Mouse (Mus musculus) T-helper 1 cell (primary cell): ENCODE data around the gene St8sia2.

Source experiments
- in situ Hi-C: fragments of 300-600 bp; cut with MboI, MseI; formaldehyde crosslinking; loops from one replicate; pipeline ENCODE4 v1.15.1; 2025; ENCODE audit warnings: high pct_unique_total_duplicates

St8sia2 gene

DNA sequence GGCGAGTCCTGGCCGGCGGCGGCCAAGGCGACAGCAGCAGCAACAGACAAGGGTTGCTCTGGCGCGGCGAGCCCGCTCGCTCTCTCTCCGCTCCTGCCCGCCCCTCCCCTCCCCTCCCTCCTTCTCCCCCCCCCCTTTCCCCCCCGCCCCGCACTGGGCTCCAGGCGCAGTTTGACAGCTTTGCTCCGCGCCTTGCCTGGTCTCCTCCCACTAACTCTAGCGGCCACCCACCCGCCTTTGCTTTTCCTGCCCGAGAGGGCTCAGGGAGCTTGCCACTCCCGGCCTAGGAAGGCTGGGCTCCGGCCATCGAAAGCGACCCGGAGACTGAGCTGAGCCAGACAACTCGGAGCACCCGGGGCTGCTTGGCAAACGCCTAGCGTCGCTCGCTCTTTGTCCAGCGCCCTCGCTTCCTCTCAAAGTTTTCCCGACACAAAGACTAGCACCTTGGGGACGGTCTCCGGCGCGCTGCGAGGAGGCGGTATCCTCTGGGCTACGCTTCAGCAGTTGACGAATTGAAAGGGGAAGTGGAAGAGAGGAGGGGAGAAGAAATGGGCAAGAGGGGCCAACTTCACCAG is at the start of gene St8sia2:
TSS of gene St8sia2 (minus strand) at position 90 of the 575 bp plus-strand sequence.
- in situ Hi-C loops: loop anchor here (10.0 kb wide), 1 partner anchor 1911 kb away; no protein-coding TSS in a partner anchor

DNA sequence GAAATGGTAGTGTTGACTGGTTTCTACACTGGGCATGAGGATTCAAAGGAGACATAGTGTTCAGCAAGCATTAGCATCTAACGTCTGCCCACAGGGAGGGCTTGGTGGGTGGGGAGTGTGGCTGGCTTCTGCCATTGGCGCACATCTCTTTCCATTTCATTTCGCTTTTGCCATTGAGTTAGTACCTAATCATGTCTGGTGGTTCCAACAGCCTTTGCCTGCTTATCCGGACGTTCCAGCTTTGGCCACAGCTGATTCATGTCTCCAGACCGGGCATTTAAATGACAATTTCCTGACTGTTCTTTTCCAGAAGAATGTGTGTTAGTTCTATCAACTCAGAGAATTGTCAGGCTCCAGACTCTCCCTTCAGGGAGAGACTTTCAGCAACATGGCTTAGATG is 47.6 kb upstream of the St8sia2 start:
- in situ Hi-C loops: no loop called here

DNA sequence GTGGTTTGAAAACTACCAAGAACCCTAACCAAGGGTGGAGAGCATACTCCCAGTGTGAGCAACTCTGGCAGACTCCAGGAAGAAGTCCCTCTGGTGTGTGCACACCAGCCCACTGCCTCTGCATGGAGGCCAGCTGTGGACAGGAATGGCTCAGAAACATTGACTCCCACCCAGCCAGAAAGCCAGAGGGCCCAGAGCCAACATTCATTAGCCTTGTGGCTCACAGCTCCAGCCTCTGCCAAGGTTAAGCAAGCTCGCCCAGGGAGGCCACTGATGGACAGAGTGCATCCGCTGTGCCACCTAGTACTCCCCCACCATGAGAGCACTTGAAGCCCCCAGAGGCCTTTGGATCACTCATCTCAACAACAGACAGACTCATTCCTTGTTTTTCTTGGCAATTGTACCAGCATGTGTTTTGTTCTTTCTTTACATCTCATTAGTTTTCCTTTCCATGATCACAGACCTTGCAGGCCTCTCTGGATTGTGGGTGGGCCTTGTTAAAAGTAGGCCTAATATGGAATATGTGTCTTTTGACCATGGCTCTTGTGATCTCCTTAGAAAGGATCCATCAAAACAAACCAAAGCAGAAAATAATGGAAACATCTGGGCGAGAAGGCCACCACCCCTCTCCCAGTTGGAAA is 46.9 kb upstream of the St8sia2 start:
- in situ Hi-C loops: no loop called here

DNA sequence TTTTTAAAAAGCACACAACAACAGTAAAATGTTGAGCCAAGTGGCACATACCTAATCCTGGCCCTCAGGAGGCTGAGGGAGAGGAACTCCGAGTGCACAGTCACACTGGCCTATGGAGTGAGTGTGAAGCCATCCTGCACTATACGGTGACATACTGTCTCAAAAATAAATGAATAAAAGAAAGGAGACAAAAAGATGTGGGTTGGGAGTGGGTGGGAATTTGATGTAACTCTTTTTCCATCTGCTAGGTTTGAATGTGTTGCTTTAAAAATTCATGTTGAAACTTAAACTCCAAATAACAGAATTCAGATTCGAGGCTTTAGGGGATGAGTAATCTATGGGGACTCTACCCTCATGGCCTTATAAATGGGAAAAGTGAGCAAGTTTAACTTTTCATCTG is 46.2 kb upstream of the St8sia2 start:
- in situ Hi-C loops: no loop called here

DNA sequence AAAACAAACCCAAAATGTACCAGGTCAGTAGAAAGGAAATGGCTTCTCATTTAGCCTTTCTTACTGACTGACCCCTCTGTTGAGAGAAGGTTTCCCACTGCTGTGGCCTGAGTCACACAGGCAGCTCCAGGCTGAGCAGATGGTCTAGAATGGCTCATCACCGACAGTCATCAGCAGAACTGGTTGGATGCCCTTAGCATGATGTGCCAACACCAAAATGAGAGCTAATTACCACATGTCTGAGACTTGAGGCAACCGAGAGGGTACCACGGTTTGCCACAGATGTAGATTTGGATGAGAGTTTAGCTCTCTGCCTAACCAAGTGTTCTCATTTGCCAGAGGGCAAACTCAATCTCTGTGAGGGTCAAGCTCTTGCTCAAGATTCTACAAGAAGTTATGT is 42.3 kb upstream of the St8sia2 start:
- in situ Hi-C loops: no loop called here

DNA sequence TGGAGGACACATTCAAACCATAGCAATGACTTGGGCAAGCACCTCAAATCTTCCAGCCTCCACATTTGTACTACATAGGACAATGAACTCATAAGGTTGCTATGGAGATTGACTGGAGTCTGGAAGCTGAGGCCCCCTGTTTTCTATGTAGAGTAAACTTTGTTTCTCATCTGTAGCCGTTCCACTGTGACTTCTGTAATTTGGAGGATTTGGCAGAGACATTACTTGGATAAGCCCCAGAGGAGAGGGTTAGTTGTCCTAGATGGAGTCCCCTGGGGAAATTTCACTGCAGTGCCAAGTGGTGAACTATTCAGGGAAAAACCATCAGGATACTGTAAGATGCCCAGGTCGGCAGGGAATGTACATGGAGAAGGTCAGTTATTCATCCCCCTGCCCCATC is 34.1 kb upstream of the St8sia2 start:
- in situ Hi-C loops: no loop called here

DNA sequence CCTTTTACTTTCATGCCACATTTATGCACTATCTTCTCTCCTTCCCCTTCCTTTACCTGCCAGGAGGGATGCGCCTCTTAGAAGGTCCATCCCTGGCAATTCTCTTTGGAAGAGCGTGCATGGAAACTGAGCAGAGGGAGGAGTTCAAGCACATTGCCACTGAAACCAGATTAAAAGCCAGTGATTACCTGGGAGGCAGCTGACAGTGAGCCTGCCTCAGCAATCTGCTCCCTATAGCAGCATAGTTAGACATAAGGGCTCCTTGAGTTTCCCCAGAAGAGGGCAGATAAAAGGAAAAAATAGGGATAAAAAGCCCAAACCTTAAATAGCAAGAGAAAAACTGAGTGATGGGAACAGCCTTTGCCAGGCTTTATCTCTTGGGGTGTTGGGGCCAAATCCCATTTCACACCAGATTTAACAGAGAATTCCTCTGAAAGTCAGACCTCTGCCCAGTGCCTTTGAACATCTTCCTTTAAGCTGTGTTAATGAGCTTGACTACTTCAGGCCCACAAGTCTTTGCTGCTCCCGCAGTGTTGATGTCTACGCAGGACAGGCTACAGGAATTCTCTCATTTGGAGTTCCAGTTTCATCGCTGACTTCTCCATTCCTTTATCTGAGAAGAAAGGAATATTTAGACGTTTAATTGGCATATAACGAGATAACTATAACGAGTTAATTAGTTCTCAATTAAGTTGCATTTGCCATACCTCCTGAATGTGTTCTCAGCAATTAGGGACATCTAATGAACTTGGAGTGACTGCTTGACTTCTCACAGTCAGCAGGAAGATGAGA is 31.9 kb upstream of the St8sia2 start:
- in situ Hi-C loops: no loop called here

DNA sequence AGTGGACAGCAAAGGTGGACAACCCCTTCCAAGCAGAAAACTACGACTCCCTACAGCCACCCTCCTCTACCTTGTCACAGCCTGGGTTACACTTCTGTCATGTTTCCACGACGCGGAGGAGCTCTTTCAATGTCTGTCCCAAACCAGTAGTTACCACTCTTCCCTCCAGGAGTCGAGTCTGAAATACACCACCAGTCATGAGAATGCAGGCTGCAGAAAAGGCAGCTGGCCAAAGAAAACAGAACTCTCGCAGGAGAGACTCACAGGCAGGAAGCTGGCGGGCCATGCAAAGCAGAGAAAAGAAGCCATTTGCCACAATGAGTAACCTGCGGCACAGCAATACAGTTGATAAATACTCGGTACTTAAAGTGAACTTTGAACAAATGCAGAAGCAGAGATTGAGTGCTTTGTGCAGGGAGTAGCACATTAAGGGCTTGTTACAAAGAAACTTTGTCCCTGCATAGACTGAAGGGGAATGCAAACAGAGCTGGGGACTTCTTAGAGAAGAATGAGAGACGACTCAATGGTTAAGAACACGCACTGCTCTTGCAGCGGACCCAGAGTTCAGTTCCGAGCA is 30.2 kb upstream of the St8sia2 start:
- in situ Hi-C loops: no loop called here

DNA sequence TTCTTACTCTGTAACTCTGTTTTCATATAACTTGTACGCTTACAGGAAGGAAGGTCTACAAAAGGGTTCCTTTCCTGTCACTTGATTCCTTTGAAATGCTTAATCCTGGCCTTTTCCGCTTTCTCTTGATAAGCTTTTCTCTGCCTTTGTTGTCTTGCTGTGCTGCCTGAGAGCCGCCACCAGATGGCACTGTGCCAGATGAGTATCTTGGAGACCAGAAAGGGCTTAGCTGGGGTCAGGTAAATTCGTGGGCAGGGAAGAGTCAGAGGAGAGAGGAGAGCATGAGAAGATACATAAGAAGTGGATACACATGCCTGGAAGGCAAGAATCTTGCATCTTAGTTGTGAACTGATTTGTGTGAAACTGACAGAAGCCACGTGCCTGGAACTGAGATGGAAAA is 11.5 kb upstream of the St8sia2 start:
- in situ Hi-C loops: no loop called here

DNA sequence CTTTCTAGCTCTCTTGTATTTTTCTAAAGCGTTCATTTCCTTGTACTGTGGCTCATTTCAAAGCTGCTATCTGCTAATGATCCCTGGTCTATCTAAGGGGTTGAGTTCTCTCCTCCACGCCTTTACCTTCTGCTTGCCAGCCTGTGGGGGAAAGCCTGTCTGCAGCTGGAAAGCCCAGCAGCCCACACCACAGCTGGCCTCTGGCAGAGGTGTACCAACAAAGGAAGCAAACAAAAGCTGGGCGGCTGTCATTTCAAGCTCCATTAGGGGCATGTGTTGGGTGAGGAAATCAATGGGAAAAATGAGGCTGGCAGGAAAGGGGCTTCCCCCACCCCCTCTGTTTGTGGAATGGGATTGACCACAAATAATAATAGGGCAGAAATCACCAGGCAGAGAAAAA is 10.7 kb upstream of the St8sia2 start:
- in situ Hi-C loops: no loop called here

DNA sequence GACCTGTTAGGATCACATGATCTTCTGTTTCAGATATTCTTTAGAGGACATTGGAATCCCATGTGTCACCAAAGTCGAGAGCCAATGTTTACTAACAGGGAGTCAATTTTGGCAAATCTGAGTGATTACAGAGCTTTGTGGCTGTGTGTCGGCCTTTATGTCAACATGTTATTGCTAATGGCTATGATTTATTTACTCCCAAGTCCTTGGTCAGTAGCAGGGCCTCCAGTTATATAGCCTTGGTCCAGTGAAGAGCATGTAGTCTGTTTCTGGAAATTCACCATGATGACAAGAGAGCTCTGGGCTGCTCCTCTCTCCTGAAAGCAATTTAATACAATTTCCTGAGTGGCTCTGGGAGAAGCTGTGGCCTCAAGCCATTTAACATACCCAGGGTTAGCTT is 9.1 kb upstream of the St8sia2 start:
- in situ Hi-C loops: no loop called here

DNA sequence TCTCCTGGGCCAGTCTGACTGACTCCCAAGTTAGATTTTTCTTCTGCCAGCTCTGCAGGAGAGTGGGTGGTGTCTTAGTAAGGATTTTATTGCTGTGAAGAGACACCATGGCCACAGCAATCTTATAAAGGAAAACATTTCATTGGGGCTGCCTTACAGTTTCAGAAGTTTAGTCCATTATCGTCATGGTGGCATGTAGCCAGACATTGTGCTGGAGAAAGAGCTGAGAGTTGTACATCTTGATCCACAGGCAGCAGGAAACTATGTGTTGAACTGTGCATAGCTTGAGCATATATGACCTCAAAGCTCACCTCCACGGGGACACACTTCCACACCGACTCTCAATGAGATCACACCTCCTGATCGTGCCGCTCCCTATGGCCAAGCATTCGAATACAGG is 8.3 kb upstream of the St8sia2 start:
- in situ Hi-C loops: no loop called here

DNA sequence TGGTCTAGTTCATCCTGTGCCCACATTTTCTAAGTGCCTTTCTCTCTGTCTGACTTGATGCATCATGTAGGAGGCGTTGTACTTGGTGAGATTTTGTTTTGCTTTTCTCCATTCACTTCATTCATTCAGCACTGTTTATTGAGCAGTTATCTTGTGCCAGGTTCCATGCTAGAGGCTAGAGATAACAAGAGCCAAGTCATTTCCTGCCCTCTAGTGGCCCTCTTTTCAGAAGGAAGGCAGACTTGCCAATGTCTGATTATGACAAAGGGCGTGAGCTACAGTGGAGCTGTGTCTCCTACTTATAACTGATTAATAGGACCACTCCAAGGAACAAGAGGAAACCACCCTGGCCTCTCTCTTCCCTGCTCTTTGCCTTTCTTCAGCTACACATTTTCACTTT is 3.1 kb upstream of the St8sia2 start:
- in situ Hi-C loops: loop anchor here (10.0 kb wide), 1 partner anchor 1908 kb away; no protein-coding TSS in a partner anchor

DNA sequence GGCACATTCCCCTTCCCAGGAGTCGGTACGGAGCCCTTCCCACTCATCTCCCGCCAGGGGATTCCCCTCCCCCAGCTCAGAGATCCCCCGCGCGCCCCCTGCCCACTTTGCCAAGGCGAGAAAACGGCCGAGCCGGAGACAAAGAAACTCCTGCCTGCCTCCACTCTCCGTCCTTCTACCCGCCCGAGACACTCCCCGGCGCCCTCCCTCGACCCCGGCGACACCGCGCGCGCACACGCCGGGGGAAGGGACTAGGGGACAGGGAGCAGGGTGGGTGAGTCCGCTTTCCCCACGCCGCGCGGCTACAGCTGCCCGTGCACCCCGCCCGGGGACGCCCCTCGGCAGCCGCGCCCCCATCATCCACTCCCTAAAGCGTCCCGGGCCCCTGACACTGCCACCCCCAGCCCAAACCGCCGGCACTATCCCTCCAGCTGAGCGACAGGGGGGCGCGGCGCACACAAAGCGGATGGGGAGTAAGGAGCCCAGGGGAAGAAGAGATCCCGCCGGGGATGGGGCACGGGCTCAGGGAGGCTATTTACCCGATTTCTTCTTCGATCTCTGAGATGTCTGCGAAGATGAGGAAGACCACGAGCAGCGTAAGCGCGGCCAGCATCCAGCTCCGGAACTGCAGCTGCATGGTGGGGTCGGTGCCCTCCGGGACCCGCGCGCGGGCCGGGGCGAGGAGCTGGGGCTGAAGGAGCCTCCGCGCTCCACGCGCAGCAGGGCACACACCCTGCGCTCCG is 461 bp downstream of the St8sia2 start:
- in situ Hi-C loops: loop anchor here (10.0 kb wide), 1 partner anchor 1912 kb away; no protein-coding TSS in a partner anchor

DNA sequence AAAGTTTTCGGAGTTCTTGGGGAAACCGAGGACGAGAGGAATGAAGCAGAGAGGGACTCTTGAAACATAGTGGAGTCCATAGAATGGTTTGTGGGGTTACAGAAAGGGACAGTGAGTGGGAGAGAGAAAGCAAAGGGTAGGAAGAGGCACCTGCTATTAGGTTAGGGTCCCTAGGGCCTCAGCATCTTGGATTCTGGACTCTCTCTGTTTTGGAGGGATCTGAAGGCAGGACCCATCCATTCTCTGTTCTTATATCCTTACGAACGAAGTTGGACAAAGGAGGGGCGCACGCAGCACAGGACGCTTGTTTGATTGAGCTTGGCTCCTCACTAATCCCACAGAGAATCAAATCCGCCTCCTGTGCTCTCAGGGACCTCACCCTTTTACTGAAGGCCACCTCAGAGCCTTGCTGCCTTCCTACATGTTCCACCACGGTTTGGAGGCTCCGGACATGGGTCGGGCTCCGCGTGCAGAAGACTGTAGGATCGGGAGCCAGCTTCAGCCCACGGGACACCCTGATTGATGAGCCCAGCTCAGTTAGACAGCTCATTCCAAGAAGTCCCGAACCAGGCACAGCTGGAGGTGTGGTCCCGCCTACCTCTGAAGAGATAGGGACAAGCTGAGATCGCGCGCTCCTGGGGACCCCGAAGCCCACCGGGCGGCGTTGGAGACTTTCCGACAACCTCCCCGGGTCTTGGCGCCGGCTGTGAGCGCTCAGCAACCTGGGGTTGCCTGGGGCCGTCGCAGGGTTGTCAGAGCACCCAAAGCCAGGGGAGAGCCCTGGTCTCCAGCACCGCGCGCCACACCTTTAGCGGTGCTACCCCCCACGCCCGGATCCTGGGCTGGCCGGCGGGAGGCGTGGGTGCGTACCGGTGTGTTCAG is 1.3 kb downstream of the St8sia2 start:
- in situ Hi-C loops: loop anchor here (10.0 kb wide), 1 partner anchor 1913 kb away; no protein-coding TSS in a partner anchor

DNA sequence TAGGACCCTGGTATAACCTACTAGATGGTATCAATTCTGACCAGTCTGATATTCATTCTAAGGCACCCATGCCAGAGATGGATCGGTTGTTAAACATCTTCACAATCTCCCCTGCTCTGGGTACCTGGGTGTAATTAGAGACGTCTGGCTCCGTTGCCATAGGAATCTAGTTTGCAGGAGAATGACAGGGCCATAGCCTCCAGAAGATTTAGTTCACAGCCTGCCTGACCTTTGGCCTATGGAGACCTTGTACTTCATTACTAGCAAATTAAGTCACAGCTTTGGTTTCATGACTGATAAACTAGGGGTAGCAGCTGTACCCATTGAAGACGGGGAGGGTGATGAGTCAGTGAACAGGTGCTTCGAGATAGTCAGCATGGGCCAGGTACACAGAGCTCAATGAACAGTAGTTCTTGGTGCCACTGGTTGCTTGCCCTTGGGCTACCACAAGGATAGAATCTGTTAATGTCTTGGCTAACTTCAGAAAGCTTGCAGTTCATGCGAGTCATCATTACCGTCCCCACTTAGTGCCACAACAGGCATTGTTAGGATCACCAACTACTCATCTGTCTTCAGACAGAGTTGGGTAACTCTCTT is 4.4 kb downstream of the St8sia2 start:
- in situ Hi-C loops: no loop called here

DNA sequence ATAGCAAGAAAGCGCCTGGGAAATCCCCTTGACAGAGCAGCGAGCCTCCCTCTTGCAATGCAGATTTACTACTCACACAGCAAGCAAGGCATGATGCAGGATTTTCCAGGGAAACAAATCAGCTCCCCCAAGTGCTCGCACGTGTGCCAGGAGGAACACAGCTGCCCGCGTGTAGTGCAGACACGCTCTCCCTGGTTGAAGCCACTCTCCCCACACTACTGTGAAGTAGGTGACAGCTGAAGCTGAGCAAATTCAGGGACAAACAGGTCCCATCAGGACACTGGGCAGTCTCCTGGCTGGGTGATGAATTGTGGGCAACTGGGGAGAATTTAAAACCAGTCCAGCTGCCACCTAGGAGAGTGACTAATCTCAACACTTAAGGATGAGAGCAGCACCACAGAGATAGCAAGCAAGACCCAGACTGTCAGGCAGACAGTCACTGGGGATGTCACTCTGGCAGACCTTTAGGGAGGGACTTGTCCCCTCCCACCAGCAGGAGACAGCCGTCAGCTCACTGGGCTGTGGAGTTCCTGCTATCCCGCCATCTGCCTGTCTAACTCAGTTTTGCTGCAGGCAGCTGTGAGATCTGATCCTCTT is 6.6 kb downstream of the St8sia2 start:
- in situ Hi-C loops: no loop called here

DNA sequence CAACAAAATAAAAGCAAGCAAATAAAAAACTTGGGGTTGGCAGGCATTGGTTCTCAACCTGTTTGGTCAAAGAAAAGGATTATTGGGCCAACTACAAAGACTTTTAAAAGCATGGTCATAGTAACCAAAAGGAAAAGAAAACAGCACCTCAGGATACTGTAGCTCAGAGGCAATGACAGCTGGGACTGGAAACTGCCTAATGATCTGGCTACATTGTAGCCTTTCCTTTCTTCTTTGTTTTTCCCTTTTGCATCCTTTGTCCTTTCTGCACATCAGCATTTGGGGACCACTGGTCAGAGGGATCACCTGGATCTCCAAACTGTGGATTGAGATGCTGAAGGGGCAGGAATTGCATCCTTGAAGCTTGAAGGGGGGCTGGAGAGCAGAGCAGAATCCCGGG is 7.1 kb downstream of the St8sia2 start:
- in situ Hi-C loops: no loop called here

DNA sequence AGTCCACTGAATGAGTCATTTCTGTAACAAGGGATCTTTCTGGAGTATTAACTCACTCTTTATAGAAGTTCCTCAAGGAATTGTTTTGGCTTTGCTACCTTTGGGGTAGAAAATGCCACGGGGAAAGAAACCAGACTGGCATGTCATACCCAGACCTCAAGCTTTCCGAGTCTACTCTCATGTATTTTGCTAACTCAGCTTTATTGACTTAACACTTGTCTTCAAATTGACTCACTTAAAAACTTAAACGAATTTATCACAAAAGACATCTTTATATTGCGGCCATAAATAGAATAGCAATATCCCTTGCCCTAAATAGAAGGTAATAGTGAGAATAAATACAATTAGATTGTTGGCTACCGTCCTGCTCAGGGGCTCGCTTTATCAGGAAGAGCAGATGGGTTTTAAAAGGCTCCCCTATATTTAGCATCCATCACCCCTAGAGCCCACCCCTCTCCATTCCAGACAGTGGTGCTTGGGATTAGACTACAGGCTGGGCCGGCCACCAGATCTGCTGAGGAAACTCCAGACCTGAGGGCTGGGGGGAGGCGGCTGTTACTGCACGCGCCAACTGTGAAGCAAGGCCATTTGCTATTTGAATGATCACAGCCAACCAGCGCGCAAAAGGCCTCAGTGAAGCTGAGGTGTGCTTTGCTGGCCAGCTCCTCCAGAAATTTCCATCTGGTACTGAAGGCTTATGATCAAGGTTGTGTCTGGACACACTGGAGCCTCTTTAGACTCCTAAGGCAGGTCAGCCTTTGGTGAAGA is 12.6 kb downstream of the St8sia2 start:
- in situ Hi-C loops: no loop called here
